Mouse (Mus musculus): ENCODE measurements around the gene Itgb1bp1. TPM values are rescaled to one million over a fixed set of nuclear protein-coding genes. Genes with fewer than 3 reads are reported as not detected.

The Itgb1bp1 gene
- polyA plus RNA-seq (2011; ENCODE audit: insufficient read depth, insufficient read length, low read depth, missing spikeins) = 21.1 and 22.5 TPM in 2 replicates

DNA sequence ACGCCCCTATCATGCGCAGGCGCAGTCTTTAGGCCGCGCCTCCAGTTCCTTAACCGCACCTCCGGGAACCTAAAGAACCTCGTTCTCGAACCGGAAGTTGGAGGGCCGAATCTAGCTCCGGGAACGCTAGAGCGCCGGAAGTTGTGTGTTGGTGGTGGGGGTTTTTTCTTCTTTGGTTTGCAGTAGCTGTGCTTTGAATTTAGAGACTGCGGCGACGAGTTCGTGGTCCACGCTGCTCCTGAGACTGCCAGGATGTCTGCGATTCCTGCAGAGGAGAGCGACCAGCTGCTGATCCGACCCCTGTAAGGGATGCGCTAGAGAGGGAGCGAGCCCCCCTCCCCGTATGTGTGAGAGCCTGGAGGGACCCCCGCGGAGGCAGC is at the start of gene Itgb1bp1:
TSS of gene Itgb1bp1 (minus strand) at position 42 of the 380 bp plus-strand sequence.
- TF ChIP-seq EP300 (IDR thresholded peaks at IDR 0.05; ENCODE audit: insufficient read depth, low read depth, low read length) (0 out of 2 replicates have a peak, but pooled peaks have one; percentile 41), CTCF (IDR thresholded peaks at IDR 0.05; ENCODE audit: low read depth, low read length) (no peak)
- no peaks in the 10 kb centered on the region for H3K4me1 ChIP-seq (ENCODE audit: control insufficient read depth, insufficient read depth, low read length)
- no peaks in the 10 kb centered on the region for H3K9me3 ChIP-seq (replicated peaks; ENCODE audit: control insufficient read depth, insufficient read depth, low read length, poor library complexity, severe bottlenecking)
- H3K36me3 ChIP-seq (ENCODE audit: control insufficient read depth, insufficient read depth, low read length, poor library complexity, severe bottlenecking) = peaks cover 5% of the 10 kb centered on the region
- peak within 1 kb of the TSS; percentile 17 for H3K27ac ChIP-seq (ENCODE audit: insufficient read depth, low read length)
- H3K4me3 ChIP-seq (ENCODE audit: low read depth, low read length) = peak within 1 kb of the TSS; percentile 94
- peak within 1 kb of the TSS; percentile 65 for H3K9ac ChIP-seq (ENCODE audit: low read depth, poor library complexity, severe bottlenecking)
- H3K27me3 ChIP-seq (ENCODE audit: control insufficient read depth, insufficient read depth, low read length, poor library complexity, severe bottlenecking) = no peaks in the 10 kb centered on the region

DNA sequence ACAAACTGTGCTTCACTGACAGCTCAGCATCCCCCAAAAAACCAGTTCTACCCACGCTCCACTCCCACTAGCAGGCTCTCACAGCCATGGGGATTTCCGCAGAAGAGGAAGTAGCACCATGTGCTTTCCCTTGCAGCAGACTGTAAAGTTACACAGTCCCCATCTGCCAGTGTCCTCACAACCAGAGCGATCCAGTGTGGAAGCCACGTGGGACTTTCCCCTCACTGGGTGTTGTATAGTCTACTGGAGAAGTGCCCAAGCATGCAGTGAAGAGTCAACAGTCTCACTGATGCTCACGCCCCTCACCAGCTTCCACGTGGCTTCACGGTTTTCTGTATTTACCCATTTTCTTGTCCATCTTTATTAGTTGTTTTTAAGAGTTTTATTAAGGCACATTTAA is 49.8 kb upstream of the Itgb1bp1 start:
- no peak for TF ChIP-seq CTCF (IDR thresholded peaks at IDR 0.05; ENCODE audit: low read depth, low read length)
- no peak for TF ChIP-seq EP300 (IDR thresholded peaks at IDR 0.05; ENCODE audit: insufficient read depth, low read depth, low read length)
- no peak for TF ChIP-seq POLR2A (IDR thresholded peaks at IDR 0.05; ENCODE audit: insufficient read depth, low read length)
- no peak overlapping the region for H3K9ac ChIP-seq (ENCODE audit: low read depth, poor library complexity, severe bottlenecking)
- H3K27ac ChIP-seq (ENCODE audit: insufficient read depth, low read length) = no peak overlapping the region
- H3K4me3 ChIP-seq (ENCODE audit: low read depth, low read length) = no peak overlapping the region
- no peaks in the 10 kb centered on the region for H3K9me3 ChIP-seq (replicated peaks; ENCODE audit: control insufficient read depth, insufficient read depth, low read length, poor library complexity, severe bottlenecking)
- no peaks in the 10 kb centered on the region for H3K27me3 ChIP-seq (ENCODE audit: control insufficient read depth, insufficient read depth, low read length, poor library complexity, severe bottlenecking)
- H3K4me1 ChIP-seq (ENCODE audit: control insufficient read depth, insufficient read depth, low read length) = no peaks in the 10 kb centered on the region
- peaks cover 14% of the 10 kb centered on the region for H3K36me3 ChIP-seq (ENCODE audit: control insufficient read depth, insufficient read depth, low read length, poor library complexity, severe bottlenecking)

DNA sequence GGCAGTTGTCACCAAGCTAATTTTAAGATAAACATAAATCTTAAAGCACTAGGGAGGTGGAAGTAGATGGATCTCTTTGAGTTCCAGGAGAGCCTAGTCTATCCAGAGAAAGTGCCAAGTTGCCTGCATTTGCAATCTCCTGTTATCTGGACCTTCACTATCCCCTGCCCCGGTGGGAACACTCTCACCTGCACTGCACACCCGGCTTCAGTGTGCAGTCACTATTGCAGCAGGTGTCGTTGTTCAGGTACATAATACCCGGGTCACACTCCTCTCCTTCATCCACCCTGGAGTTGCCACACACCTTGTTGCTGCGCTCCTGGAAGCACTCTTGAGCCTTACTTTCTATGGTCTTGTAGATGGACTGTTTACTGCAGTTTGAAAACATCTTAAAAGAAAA is 47.7 kb upstream of the Itgb1bp1 start:
- Histone ChIP-seq H3K9me3 (replicated peaks; ENCODE audit: control insufficient read depth, insufficient read depth, low read length, poor library complexity, severe bottlenecking) (no peaks in the 10 kb centered on the region), H3K4me3 (ENCODE audit: low read depth, low read length) (no peak overlapping the region), H3K4me1 (ENCODE audit: control insufficient read depth, insufficient read depth, low read length) (no peaks in the 10 kb centered on the region), H3K36me3 (ENCODE audit: control insufficient read depth, insufficient read depth, low read length, poor library complexity, severe bottlenecking) (peaks cover 15% of the 10 kb centered on the region), H3K27me3 (ENCODE audit: control insufficient read depth, insufficient read depth, low read length, poor library complexity, severe bottlenecking) (no peaks in the 10 kb centered on the region), H3K9ac (ENCODE audit: low read depth, poor library complexity, severe bottlenecking) (no peak overlapping the region), H3K27ac (ENCODE audit: insufficient read depth, low read length) (no peak overlapping the region)
- no peak for TF ChIP-seq POLR2A (IDR thresholded peaks at IDR 0.05; ENCODE audit: insufficient read depth, low read length)
- no peak for TF ChIP-seq CTCF (IDR thresholded peaks at IDR 0.05; ENCODE audit: low read depth, low read length)
- no peak for TF ChIP-seq EP300 (IDR thresholded peaks at IDR 0.05; ENCODE audit: insufficient read depth, low read depth, low read length)

DNA sequence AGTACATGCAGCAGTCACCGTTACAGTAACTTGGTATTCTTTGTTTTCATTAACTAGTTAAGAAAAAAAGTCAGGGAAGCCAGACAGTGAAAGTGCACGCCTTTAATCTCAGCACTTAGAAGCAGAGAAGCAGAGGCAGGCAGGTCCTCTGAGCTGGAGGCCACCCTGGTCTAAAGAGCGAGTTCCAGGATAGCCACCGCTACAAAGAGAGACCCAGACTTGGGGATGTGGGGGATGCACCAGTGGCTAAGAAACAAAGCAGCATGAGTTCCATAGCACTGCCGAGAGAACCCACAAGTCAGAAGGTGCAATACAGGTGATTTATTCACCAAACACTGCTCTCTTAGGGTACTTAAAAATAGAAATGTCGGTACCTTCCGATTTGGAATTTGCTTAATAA is 46.9 kb upstream of the Itgb1bp1 start:
- H3K36me3 ChIP-seq (ENCODE audit: control insufficient read depth, insufficient read depth, low read length, poor library complexity, severe bottlenecking) = peaks cover 19% of the 10 kb centered on the region
- no peak for TF ChIP-seq POLR2A (IDR thresholded peaks at IDR 0.05; ENCODE audit: insufficient read depth, low read length)
- no peak for TF ChIP-seq CTCF (IDR thresholded peaks at IDR 0.05; ENCODE audit: low read depth, low read length)

DNA sequence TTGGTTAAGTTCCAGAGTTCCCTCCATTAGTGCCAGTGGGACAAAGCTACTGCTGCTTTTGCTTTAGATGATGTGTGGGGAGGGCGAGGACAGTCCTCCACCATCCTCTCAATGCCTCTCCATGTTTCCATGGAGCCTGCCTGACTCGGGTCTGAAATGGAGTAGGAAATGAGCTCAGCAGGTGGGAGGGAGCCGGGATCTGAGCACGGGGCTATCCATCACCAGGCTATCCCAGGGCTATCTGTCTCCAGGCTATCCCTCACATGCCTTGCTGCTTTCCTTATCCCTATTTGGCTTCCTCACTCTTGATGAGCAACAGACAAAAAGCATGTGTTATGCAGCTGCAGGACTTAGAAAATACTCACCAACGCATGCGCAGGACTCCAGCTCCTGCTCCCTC is 45.6 kb upstream of the Itgb1bp1 start:
- Histone ChIP-seq H3K9ac (ENCODE audit: low read depth, poor library complexity, severe bottlenecking) (no peak overlapping the region), H3K4me3 (ENCODE audit: low read depth, low read length) (no peak overlapping the region), H3K9me3 (replicated peaks; ENCODE audit: control insufficient read depth, insufficient read depth, low read length, poor library complexity, severe bottlenecking) (no peaks in the 10 kb centered on the region), H3K27me3 (ENCODE audit: control insufficient read depth, insufficient read depth, low read length, poor library complexity, severe bottlenecking) (no peaks in the 10 kb centered on the region), H3K4me1 (ENCODE audit: control insufficient read depth, insufficient read depth, low read length) (no peaks in the 10 kb centered on the region), H3K27ac (ENCODE audit: insufficient read depth, low read length) (no peak overlapping the region), H3K36me3 (ENCODE audit: control insufficient read depth, insufficient read depth, low read length, poor library complexity, severe bottlenecking) (peaks cover 21% of the 10 kb centered on the region)
- TF ChIP-seq CTCF (IDR thresholded peaks at IDR 0.05; ENCODE audit: low read depth, low read length) (no peak), POLR2A (IDR thresholded peaks at IDR 0.05; ENCODE audit: insufficient read depth, low read length) (no peak), EP300 (IDR thresholded peaks at IDR 0.05; ENCODE audit: insufficient read depth, low read depth, low read length) (no peak)

More for the DNA sequence above, 46.9 kb upstream of the Itgb1bp1 start:
- H3K27ac ChIP-seq (ENCODE audit: insufficient read depth, low read length) = no peak overlapping the region
- H3K4me1 ChIP-seq (ENCODE audit: control insufficient read depth, insufficient read depth, low read length) = no peaks in the 10 kb centered on the region
- no peak overlapping the region for H3K4me3 ChIP-seq (ENCODE audit: low read depth, low read length)
- no peaks in the 10 kb centered on the region for H3K9me3 ChIP-seq (replicated peaks; ENCODE audit: control insufficient read depth, insufficient read depth, low read length, poor library complexity, severe bottlenecking)
- H3K27me3 ChIP-seq (ENCODE audit: control insufficient read depth, insufficient read depth, low read length, poor library complexity, severe bottlenecking) = no peaks in the 10 kb centered on the region
- no peak overlapping the region for H3K9ac ChIP-seq (ENCODE audit: low read depth, poor library complexity, severe bottlenecking)

DNA sequence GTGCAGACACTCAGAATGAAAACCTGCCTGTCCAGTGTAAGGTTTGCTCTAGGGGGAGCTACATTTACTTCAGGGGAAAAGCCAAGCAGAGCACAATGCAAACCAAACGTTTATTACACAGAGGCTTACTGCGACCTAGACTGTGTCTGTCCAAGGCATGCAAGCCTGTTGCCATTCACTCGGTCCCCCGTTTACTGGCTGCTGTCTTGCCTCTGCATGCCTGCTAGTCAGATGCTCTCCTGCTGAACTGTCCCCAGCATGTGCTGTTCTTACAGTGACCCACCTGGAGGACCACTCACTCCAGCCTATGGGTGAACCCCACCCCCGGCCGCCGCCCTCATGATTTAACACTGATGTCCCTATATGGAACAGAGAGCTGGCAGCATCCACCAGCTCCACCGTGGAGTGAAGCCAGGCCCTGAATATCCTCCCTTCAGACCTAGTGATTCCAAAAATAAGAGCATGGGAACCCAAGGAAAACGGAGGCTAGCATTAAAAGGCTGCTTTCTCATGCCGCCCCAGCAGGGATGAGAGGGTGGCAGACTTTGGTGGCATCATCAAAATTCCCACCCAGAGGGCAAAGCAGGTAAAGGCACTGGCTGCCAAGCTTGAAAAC is 45.0 kb upstream of the Itgb1bp1 start:
- H3K36me3 ChIP-seq (ENCODE audit: control insufficient read depth, insufficient read depth, low read length, poor library complexity, severe bottlenecking) = peaks cover 21% of the 10 kb centered on the region
- TF ChIP-seq POLR2A (IDR thresholded peaks at IDR 0.05; ENCODE audit: insufficient read depth, low read length) (no peak), CTCF (IDR thresholded peaks at IDR 0.05; ENCODE audit: low read depth, low read length) (no peak), EP300 (IDR thresholded peaks at IDR 0.05; ENCODE audit: insufficient read depth, low read depth, low read length) (no peak)

More for the DNA sequence above, 45.0 kb upstream of the Itgb1bp1 start:
- Histone ChIP-seq H3K4me1 (ENCODE audit: control insufficient read depth, insufficient read depth, low read length) (no peaks in the 10 kb centered on the region), H3K9ac (ENCODE audit: low read depth, poor library complexity, severe bottlenecking) (no peak overlapping the region), H3K27ac (ENCODE audit: insufficient read depth, low read length) (no peak overlapping the region), H3K27me3 (ENCODE audit: control insufficient read depth, insufficient read depth, low read length, poor library complexity, severe bottlenecking) (no peaks in the 10 kb centered on the region), H3K4me3 (ENCODE audit: low read depth, low read length) (no peak overlapping the region), H3K9me3 (replicated peaks; ENCODE audit: control insufficient read depth, insufficient read depth, low read length, poor library complexity, severe bottlenecking) (no peaks in the 10 kb centered on the region)

Measured in ES-Bruce4 (cell line).